9 mouse cellular contexts compared by ENCODE assay signal in genomic region chr16:5134623-5135330, GRCm38 (mm10). TPM values are rescaled to one million over a fixed set of nuclear protein-coding genes. Genes with fewer than 3 reads are reported as not detected.
A peak's percentile ranks its signal among the peaks of the same experiment; 100 is the strongest.
DNase-seq lines count a peak whose midpoint lies in the region; ATAC-seq lines count a peak whose summit lies in the region.
"Had no signal": no experiment of that assay in that cellular context is flagged by ENCODE, and none has a peak within 500 bp of the region (broad histone marks: within the 10 kb centered on the region; RNA-seq: fewer than 3 reads in every experiment).

No protein-coding gene starts in this region.

- ATAC-seq in activated CD4-positive, CD25-positive, alpha-beta regulatory T cell, adult 4 months = no peak

- DNase-seq in left cerebral cortex, adult 18-20 months (ENCODE audit: low spot score in 2 of 2) = peak; percentile 59 to 72
- no peak for DNase-seq in left cerebral cortex, adult 11 months (ENCODE audit: low spot score)
- DNase-seq in adrenal gland, postnatal 36 days = peak; percentile 84 to 86
- peak; percentile 71 for DNase-seq in gonadal fat pad, adult 2 months (ENCODE audit: low read depth)
- DNase-seq in kidney, postnatal 36 days = peak; percentile 52 to 65
- DNase-seq in lung, postnatal 25 days (ENCODE audit: low spot score) = peak; percentile 81
- no peak for DNase-seq in embryo, embryonic 10 days (ENCODE audit: low spot score)

RNA-seq across cellular contexts. Expression of gene Ppl, which starts 2.6 kb away (rescaled TPM):
- 1 to 10 TPM; 2.1 to 2.6 TPM for total RNA-seq in left cerebral cortex, adult 18-20 months (2021)
- total RNA-seq in adrenal gland, postnatal 36 days (2021) = 1 to 10 TPM; 2.0 to 4.7 TPM
- polyA plus RNA-seq in gonadal fat pad, adult 2 months (2012; rRNA removed) = 4.3 and 9.2 TPM in 2 replicates
- polyA plus RNA-seq in activated CD4-positive, CD25-positive, alpha-beta regulatory T cell, adult 4 months (2017; shearing (Covaris generic)) = under 1 TPM in 1 of 2 experiments, not detected in 1; 0.17 TPM
- polyA plus RNA-seq: G1E had no signal

RNA-seq across cellular contexts. Expression of gene Sec14l5, which starts 12.1 kb away (rescaled TPM):
- total RNA-seq in left cerebral cortex, adult 18-20 months (2021) = 1 to 10 TPM; 5.1 to 6.8 TPM
- under 1 TPM in 1 of 2 experiments, not detected in 1; 0.13 TPM for total RNA-seq in adrenal gland, postnatal 36 days (2021)
- polyA plus RNA-seq in gonadal fat pad, adult 2 months (2012; rRNA removed) = 0.68 and 0.74 TPM in 2 replicates
- not detected for polyA plus RNA-seq in activated CD4-positive, CD25-positive, alpha-beta regulatory T cell, adult 4 months (2017; shearing (Covaris generic))
- polyA plus RNA-seq: G1E had no signal

Comparison
In these comparisons a context has a peak if more than half of its experiments do, and no peak if none do; other contexts are left out.
1. DNase-seq: peak in left cerebral cortex, adult 18-20 months (2 of 2), adrenal gland, postnatal 36 days (2 of 2), gonadal fat pad, adult 2 months (single experiment), kidney, postnatal 36 days (2 of 2) and lung, postnatal 25 days (single experiment); none in left cerebral cortex, adult 11 months (single experiment) and embryo, embryonic 10 days (single experiment).
2. RNA of gene Sec14l5, which starts 12.1 kb away (total RNA-seq): 5.1 to 6.8 TPM in left cerebral cortex, adult 18-20 months; 0.13 TPM in adrenal gland, postnatal 36 days; every median in the first group is over 4 times any median in the second.